Mouse (Mus musculus) regulatory T cell (primary cell): ENCODE data around the gene Bahcc1.

Experiments
- in situ Hi-C: fragments of 300-600 bp; cut with MboI, MseI; formaldehyde crosslinking; loops from one replicate; pipeline ENCODE4 v1.15.1; 2025; ENCODE audit warnings: high pct_unique_total_duplicates

The Bahcc1 gene

DNA sequence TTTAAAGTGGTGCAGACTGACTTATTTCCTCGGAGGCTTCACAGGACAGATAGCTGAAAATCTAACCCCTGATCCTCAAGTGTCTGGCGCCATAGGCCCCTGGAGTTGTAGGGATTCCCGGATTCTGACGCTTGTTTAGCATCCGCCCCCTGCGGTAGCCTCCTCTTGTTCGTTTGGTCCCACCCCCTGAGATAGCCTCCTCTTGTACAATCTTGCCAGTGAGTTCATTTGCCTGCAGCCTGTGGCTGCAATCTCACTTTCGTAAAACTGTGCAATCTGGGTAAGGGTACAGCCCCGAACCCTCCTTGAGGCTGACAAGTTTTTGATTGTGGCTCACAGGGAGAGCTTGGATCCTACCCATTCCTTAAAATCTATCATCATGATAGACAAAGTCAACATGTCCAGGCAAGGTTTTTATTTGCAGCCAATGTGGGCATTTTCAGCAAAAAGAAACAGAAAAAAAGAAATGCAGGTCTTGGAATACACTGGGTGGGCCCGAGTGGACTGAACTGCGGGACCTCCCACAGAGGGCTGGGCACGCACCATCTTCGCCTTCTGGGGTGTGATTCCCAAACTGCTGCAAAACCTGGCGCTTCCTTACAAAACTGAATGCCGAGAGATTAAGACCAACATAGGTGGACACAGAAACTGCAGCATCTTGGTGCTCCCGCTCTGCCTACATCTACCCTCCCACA, 82.1 kb downstream of the Bahcc1 start:
- in situ Hi-C loops: no loop called here

DNA sequence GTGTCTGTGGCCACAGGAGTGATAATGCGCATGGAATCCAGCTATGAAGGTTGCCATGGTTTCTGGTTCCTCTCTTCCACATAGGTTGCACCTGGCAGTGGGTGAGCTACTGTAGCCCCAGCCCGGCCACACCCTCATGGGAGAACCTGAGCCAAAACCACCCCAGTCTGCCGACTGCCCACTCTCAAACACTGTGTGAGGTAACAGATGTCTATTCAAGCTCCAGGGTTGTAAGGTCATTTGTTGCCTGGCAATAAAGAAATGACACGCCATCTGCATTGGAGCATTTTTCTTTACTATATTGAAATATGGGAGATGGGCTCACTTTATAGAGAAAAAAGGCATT, 82.6 kb downstream of the Bahcc1 start:
- in situ Hi-C loops: no loop called here

DNA sequence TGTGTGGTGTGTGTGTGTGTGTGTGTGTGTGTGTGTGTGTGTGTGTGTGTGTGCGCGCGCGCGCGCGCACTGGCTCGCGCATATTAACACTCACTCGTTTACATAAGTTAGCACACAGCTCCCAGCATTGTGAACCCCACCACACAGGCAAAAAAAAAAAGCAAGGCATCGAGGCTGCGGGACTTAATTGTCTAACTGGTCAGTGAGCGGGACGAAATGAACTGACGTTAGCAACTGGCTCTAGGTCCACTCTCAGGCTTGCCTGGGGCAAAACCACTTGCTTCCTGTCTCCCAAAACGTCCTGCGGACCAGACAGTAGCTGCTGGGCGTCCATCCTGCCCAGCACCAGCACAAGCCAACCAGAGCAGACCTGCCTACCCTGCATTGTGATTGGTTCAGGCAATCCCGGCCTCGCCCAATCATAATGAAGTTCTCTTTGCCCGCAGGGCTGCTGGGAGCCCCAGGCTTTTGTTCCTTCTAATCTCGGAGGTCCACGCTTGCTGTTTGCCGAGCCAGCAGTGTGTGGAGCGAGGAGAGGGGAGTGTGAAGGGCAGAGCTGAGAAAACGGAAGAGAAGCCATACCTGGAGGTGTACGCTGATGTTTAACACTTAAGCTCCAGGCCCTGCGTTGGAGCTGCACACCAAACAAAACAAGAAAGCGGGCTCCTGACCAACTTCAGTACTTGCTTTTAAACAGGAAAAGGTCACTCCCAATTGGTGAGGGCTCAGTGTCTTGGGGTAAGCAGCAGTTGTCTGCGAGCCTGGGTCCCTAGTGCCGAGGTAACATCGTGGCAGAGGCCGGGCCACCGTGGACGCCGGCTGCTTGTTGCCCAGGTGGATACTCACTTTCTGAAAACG, 83.3 kb downstream of the Bahcc1 start:
- in situ Hi-C loops: no loop called here

DNA sequence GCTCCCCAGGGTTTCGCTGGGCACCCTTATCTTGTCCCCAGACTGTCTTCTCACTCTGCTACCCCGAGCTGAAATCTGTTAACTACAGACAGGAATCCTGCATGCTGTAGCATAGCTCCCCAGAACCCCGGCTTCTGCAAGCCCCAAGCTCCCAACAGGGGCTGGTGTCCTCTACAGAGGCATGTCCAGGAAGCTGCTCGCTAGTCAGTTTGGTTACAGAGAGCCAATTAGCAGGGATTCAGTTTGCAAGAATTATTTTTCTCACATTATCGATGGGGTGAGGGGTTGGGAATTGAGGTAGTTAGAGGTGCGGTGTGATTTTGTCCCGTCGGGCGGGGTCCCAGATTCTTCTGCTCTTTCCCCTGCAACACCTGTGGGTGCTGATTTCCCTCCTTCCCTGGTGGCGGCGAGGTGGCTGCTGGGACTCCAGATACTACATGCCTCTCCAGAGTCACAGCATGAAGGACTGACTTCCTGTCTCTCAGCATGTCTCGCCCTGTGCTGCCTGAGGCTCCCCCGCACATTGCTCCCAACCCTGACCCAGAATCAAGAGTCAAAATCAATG, 84.0 kb downstream of the Bahcc1 start:
- in situ Hi-C loops: no loop called here

DNA sequence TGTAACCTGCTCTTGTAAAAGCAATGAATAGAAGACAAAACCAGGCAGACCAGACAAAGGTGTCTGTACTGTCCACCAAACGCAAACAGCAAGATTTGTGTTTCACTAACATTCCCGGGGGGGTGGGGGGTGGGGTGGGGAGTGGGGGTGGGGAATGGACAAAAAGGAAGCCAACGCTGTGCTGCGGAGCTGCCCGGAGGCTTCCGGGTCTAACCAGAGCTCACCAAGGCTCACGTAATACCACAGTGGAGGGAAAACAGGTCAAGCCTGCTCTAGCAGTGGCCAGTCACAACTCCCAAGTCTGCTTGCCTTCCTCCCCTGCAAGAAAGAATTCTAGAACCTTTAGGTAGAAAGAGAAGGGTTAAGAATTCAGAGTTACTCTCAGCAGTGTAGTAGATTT, 84.7 kb downstream of the Bahcc1 start:
- in situ Hi-C loops: no loop called here

DNA sequence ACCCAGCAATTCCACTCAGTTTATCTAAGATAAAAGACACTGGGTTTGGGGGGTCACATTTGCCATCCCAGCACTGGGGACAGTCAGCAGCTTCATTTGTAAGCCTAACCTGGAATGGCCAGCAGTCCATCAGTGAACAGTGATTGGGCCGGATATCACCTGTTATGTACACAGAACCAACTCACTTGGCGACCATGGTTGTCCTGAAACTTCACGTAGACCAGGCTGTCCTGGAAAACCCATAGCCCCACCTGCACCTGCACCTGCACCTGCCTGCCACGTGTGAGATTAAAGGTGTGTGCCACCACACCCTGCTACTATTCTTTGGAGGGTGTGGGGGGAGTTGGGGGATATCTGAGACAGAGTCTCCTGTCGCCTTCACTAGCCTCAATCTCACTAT, 86.6 kb downstream of the Bahcc1 start:
- in situ Hi-C loops: no loop called here

DNA sequence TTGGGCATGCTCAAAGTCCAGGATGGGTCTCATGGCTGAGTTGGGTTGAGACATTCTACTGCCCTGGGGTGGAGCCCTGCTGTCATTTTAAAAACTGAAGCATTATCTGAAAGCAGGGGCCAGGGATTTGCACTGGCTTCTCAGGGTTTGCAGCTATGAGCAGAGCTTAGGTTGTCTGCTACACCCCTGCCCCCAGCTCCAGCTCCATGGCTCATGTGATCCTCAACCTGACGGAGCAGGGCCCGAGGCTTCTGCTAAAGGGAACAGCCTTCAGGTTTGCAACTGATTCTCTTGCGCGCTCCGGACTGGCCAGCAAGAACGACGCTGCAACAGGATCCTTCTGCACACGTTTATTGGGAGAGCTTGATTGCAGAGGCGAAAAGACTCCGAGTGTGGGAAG, 87.4 kb downstream of the Bahcc1 start:
- in situ Hi-C loops: no loop called here

DNA sequence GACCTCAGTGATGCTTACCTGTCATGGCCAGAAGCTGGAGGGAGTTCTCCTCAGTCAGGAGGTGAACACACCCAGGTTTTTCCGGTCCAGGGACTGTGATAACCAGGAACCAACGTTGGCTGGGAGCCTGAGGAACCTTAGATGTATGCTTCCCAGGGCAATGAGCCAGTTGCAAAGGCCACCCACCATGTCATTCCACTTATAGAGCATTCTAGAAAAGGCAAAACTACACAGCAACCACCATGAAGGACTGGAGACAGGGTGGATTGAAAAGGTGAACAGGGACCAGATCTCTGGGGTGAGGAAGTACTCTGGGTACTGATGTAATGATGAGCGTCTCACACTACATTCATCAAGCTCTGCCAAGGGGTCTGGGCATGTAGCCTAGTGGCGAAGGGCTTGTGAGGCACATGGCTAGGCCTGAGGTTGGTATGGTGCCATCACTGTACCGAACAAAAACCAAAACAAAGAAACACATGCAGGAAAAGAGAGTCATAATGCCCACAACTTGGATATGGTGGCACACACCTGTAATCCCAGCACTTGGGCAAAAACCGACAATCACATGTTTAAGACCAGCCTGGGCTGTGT, 102.8 kb downstream of the Bahcc1 start:
- in situ Hi-C loops: no loop called here

DNA sequence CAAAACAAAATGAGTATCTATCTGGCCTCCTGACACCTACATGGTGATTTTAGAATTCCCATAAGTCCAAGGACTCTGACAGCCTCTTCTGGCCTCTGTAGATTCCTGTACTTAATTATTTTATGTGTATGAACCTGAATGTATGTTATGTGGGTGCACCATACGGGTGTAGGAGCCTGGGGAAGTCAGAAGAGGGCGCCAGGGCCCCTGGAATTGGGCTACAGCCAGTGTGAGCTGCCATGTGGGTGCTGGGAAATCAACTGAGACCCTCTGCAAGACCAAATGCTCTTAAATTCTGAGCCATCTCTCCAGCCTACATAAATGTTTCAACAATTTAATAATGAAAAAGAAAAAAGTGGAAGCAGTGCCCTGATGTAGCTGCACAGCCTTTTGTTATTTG, 104.7 kb downstream of the Bahcc1 start:
- in situ Hi-C loops: no loop called here

DNA sequence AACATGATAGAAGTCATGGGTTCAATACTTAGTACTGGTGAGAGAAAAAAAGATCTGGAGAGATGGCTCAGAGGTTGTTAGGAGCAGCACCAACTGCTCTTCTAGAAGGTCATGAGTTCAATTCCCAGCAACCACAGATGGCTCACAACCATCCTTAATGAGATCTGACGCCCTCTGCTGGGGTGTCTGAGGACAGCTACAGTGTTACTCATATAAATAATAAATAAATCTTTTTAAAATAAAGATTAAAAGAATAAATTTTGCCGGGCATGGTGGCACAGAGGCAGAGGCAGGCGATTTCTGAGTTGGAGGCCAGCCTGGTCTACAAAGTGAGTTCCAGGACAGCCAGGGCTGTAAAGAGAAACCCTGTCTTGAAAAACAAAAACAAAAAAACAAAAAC, 106.0 kb downstream of the Bahcc1 start:
- in situ Hi-C loops: no loop called here

DNA sequence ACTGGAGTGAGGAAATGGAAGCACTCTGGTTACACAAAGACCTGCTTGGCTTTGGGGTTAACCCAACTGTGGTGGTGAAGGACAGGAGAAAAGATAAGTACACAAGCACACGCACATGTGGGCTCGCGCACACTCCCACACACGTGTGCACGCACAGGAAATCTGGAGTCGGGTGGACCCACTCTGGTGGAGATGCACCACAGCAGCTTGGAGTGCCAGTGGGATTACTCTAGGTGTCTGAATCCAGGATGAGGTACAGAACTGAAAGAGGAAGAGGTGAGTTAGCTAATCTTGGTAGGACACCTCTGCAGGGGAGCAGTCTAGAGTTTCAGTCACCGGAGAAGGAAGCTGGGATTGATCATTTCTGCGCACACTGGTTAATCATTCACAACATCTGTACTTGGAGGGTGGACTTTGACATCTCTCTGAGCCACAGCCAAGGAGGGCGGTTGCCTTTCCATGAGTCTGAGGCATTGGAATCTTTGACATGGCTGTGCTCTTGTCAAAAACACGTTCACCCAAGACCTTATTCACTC, 107.3 kb downstream of the Bahcc1 start:
- in situ Hi-C loops: loop anchor here (10.0 kb wide), 1 partner anchor 1285 kb away; no protein-coding TSS in a partner anchor

DNA sequence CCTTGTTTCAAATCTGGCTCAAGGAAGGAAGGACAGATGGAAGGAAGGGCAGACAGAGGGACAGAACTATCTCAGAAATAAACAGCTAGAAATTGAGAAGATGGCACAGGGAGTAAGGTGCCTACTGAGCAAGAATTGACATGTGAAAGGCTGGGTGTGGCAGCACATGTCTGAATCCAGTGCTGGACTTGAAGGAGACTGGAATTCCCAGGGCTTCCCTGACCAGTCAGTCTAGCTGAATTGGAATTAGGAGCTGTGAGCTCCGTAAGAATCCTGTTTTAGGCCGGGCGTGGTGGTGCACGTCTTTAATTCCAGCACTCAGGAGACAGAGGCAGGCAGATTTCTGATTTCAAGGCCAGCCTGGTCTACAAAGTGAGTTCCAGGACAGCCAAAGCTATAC, 108.9 kb downstream of the Bahcc1 start:
- in situ Hi-C loops: loop anchor here (10.0 kb wide), 1 partner anchor 1287 kb away; no protein-coding TSS in a partner anchor
